Mouse (Mus musculus) CH12.LX (cell line): ENCODE data around the gene Med15.

Source experiments
- BHLHE40 ChIP-seq: IDR thresholded peaks from 2 replicates; pipeline ENCODE4 v1.6.1; 2011; ENCODE audit warnings: mild to moderate bottlenecking, low read depth, low read length, improper control_type of control experiment
- ELF1 ChIP-seq: IDR thresholded peaks from 2 replicates; pipeline ENCODE4 v1.6.1; 2014; ENCODE audit warnings: low read depth, mild to moderate bottlenecking, inconsistent platforms, low read length, improper control_type of control experiment
- GABPA ChIP-seq: IDR thresholded peaks from 2 replicates; pipeline ENCODE4 v1.6.1; 2012; ENCODE audit warnings: low read depth, low read length, improper control_type of control experiment, inconsistent platforms; ENCODE audit not compliant: insufficient replicate concordance
- MAX ChIP-seq: IDR thresholded peaks from 2 replicates; pipeline ENCODE4 v1.6.1; 2011; ENCODE audit warnings: low read length, improper control_type of control experiment
- MEF2A ChIP-seq: IDR thresholded peaks from 2 replicates; pipeline ENCODE4 v1.6.1; 2014; ENCODE audit warnings: low read depth, mild to moderate bottlenecking, inconsistent platforms, low read length, improper control_type of control experiment, borderline replicate concordance
- POLR2A ChIP-seq: IDR thresholded peaks from 2 replicates; pipeline ENCODE4 v1.6.1; 2011; ENCODE audit warnings: low read depth, mild to moderate bottlenecking, improper control_type of control experiment, low read length
- POLR2AphosphoS2 ChIP-seq: IDR thresholded peaks from 2 replicates; pipeline ENCODE4 v1.6.1; 2011; ENCODE audit warnings: low read depth, low read length, improper control_type of control experiment
- USF2 ChIP-seq: conservative IDR thresholded peaks from 2 replicates; pipeline ENCODE4 v1.6.1; 2011; ENCODE audit warnings: low read depth, low read length, improper control_type of control experiment
- ZNF384 ChIP-seq: IDR thresholded peaks from 2 replicates; pipeline ENCODE4 v1.6.1; 2012; ENCODE audit warnings: low read depth, low read length, improper control_type of control experiment, inconsistent platforms

DNA sequence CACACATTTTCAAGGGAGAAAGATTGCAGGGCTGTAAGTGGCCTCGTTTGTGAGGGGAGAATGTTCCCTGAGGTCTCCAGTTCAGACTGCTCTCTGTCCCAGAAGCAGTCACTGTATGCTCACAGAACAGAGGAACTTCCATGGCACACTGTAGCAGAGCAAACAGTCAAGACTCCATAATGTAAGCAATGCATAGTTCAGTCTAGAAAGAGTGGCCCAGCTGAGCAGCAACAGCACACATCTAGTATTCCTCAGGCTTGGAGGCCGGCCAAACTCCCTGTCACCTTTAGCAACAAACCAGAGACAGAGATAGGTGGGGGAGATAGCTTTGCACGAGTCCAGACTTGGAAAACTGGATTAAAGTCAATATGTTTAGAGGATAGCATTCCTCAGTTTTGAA lies 20.3 kb upstream of the Med15 start:
- TF ChIP-seq ZNF384 (no peak), BHLHE40 (no peak), POLR2A (no peak), ELF1 (no peak), MEF2A (no peak), POLR2AphosphoS2 (no peak), USF2 (no peak), GABPA (no peak), MAX (no peak)
